Mouse (Mus musculus): ENCODE measurements around the gene Snx29. TPM values are rescaled to one million over a fixed set of nuclear protein-coding genes. Genes with fewer than 3 reads are reported as not detected.

The Snx29 gene
- polyA plus RNA-seq, 1 experiment, result 15.0 TPM

DNA sequence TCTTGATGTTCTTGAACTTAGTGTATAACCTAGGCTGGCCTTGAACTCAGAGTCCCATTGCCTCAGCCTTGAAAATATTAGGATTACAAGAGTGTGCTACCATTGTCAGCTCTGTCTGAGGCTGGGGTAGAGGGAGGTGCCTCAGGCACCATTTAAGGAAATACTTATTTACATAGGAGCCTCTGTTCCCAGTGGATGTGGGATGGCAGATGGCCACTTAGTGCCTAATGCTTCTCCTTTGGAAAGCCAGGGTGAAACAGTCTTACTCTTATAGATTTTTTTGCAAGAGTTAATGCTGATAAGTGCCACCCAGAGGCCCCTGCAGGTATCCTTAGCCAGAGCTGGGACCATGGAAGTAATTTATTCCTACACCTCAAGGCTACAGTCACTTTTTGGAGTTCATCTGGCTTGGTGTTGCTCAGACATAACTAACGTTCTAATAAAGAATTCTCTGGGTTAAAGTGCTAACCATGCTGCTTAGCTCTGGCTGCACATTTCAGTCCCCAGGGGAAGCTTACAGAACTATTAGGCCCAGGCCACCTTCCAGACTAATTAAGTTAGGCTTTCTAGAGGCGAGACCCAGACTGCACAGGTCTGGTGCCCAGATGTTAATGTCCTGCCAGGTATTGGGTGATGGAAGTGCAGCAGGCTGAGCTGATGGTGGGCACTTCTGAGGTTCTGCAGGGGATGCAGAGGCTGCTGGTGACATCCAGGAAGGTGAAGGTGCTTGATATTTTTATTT lies 135.1 kb downstream of the Snx29 start:
- peak overlapping the region; percentile 89 for H3K27ac ChIP-seq (ENCODE audit: control insufficient read depth, insufficient read depth, low read length)
- no peaks in the 10 kb centered on the region for H3K27me3 ChIP-seq (ENCODE audit: control insufficient read depth, insufficient read depth, low read length)
- DNase-seq, result no peak
- no peaks in the 10 kb centered on the region for H3K36me3 ChIP-seq (ENCODE audit: control insufficient read depth, insufficient read depth, low read length)
- WGBS, result 92% methylated on average over 2 of the region's 2 CpGs
- TF ChIP-seq POLR2A (IDR thresholded peaks at IDR 0.05; ENCODE audit: control insufficient read depth, extremely low read depth, insufficient read depth, low read length, poor library complexity) (no peak), CTCF (IDR thresholded peaks at IDR 0.05; ENCODE audit: borderline replicate concordance, control insufficient read depth, extremely low read depth, insufficient read depth, low read length, poor library complexity) (no peak)
- H3K4me3 ChIP-seq (ENCODE audit: control insufficient read depth, insufficient read depth, low read length), result no peak overlapping the region
- H3K4me1 ChIP-seq (replicated peaks; ENCODE audit: control insufficient read depth, insufficient read depth, low read length), result peaks cover 34% of the 10 kb centered on the region

DNA sequence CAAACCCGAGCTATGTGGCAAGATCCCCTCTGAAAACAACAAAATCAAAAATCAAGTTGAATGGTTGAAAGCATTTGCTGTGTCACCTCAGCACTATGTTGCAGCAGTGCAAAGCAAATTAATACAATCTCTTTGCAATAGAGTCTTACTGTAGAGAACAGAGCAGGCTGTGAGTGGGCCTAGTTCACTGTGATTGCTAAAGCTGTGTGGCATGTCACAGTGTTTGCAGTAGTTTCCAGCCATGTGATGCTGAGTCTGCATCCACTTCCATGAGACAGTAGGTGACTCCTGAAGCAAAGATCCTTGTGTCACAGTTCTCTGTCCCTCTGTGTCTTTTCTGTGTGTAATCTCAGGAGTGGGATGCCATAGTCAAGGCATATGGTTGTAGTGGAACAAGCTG lies 137.5 kb downstream of the Snx29 start:
- Histone ChIP-seq H3K27ac (ENCODE audit: control insufficient read depth, insufficient read depth, low read length) (no peak overlapping the region), H3K36me3 (ENCODE audit: control insufficient read depth, insufficient read depth, low read length) (no peaks in the 10 kb centered on the region), H3K27me3 (ENCODE audit: control insufficient read depth, insufficient read depth, low read length) (no peaks in the 10 kb centered on the region), H3K4me3 (ENCODE audit: control insufficient read depth, insufficient read depth, low read length) (no peak overlapping the region), H3K4me1 (replicated peaks; ENCODE audit: control insufficient read depth, insufficient read depth, low read length) (peaks cover 34% of the 10 kb centered on the region)
- TF ChIP-seq CTCF (IDR thresholded peaks at IDR 0.05; ENCODE audit: borderline replicate concordance, control insufficient read depth, extremely low read depth, insufficient read depth, low read length, poor library complexity), result no peak
- TF ChIP-seq POLR2A (IDR thresholded peaks at IDR 0.05; ENCODE audit: control insufficient read depth, extremely low read depth, insufficient read depth, low read length, poor library complexity), result no peak
- DNase-seq, result no peak
- WGBS, result 92% methylated on average over 1 of the region's 1 CpGs

DNA sequence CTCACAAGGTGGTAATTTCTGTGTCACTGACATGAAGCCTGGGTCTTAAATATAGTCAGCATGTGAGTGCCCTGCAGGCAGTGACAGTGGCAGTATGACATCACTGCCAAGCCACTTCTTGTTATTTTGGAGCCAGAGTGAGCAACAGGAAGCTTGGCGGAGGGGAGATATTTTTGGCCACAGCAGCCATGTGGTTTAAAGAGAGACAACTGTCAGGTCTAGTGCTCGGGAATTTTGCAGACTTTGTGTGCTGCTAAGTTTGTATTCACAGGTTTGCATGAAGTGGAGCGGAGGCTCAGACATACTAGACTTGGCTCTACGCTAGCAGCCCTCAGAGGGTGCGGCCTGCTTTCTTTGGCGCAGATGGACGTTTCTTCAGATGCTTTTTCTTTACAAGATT lies 138.9 kb downstream of the Snx29 start:
- WGBS, result 14% methylated on average over 7 of the region's 7 CpGs
- H3K36me3 ChIP-seq (ENCODE audit: control insufficient read depth, insufficient read depth, low read length), result no peaks in the 10 kb centered on the region
- TF ChIP-seq CTCF (IDR thresholded peaks at IDR 0.05; ENCODE audit: borderline replicate concordance, control insufficient read depth, extremely low read depth, insufficient read depth, low read length, poor library complexity), result no peak
- TF ChIP-seq POLR2A (IDR thresholded peaks at IDR 0.05; ENCODE audit: control insufficient read depth, extremely low read depth, insufficient read depth, low read length, poor library complexity), result no peak
- H3K4me3 ChIP-seq (ENCODE audit: control insufficient read depth, insufficient read depth, low read length), result no peak overlapping the region
- H3K27me3 ChIP-seq (ENCODE audit: control insufficient read depth, insufficient read depth, low read length), result no peaks in the 10 kb centered on the region
- peak; percentile 19 for DNase-seq
- H3K4me1 ChIP-seq (replicated peaks; ENCODE audit: control insufficient read depth, insufficient read depth, low read length), result peaks cover 26% of the 10 kb centered on the region
- peak overlapping the region; percentile 58; the same call in 1 of the 2 replicates for H3K27ac ChIP-seq (ENCODE audit: control insufficient read depth, insufficient read depth, low read length)

- WGBS, result 50% methylated on average over 15 of the region's 15 CpGs
- Histone ChIP-seq H3K27me3 (ENCODE audit: control insufficient read depth, insufficient read depth, low read length) (no peaks in the 10 kb centered on the region), H3K4me1 (replicated peaks; ENCODE audit: control insufficient read depth, insufficient read depth, low read length) (peaks cover 7% of the 10 kb centered on the region), H3K4me3 (ENCODE audit: control insufficient read depth, insufficient read depth, low read length) (no peak overlapping the region), H3K36me3 (ENCODE audit: control insufficient read depth, insufficient read depth, low read length) (no peaks in the 10 kb centered on the region), H3K27ac (ENCODE audit: control insufficient read depth, insufficient read depth, low read length) (no peak overlapping the region)
- TF ChIP-seq CTCF (IDR thresholded peaks at IDR 0.05; ENCODE audit: borderline replicate concordance, control insufficient read depth, extremely low read depth, insufficient read depth, low read length, poor library complexity), result peak; percentile 64; the same call in 1 of the 2 replicates
- TF ChIP-seq POLR2A (IDR thresholded peaks at IDR 0.05; ENCODE audit: control insufficient read depth, extremely low read depth, insufficient read depth, low read length, poor library complexity), result no peak
- DNase-seq, result peak; percentile 67
Observed at GRCm38 (mm10) chr16:11468533-11469179, 145.9 kb downstream of the Snx29 start.

GRCm38 (mm10) chr16:11469491-11469890 lies 146.8 kb downstream of the Snx29 start:
- Histone ChIP-seq H3K27ac (ENCODE audit: control insufficient read depth, insufficient read depth, low read length) (no peak overlapping the region), H3K36me3 (ENCODE audit: control insufficient read depth, insufficient read depth, low read length) (no peaks in the 10 kb centered on the region), H3K27me3 (ENCODE audit: control insufficient read depth, insufficient read depth, low read length) (no peaks in the 10 kb centered on the region), H3K4me1 (replicated peaks; ENCODE audit: control insufficient read depth, insufficient read depth, low read length) (peaks cover 7% of the 10 kb centered on the region), H3K4me3 (ENCODE audit: control insufficient read depth, insufficient read depth, low read length) (no peak overlapping the region)
- WGBS, result 96% methylated on average over 3 of the region's 3 CpGs
- DNase-seq, result no peak
- no peak for TF ChIP-seq CTCF (IDR thresholded peaks at IDR 0.05; ENCODE audit: borderline replicate concordance, control insufficient read depth, extremely low read depth, insufficient read depth, low read length, poor library complexity)
- no peak for TF ChIP-seq POLR2A (IDR thresholded peaks at IDR 0.05; ENCODE audit: control insufficient read depth, extremely low read depth, insufficient read depth, low read length, poor library complexity)

- no peaks in the 10 kb centered on the region for H3K27me3 ChIP-seq (ENCODE audit: control insufficient read depth, insufficient read depth, low read length)
- H3K36me3 ChIP-seq (ENCODE audit: control insufficient read depth, insufficient read depth, low read length), result no peaks in the 10 kb centered on the region
- 97% methylated on average over 2 of the region's 2 CpGs for WGBS
- H3K4me3 ChIP-seq (ENCODE audit: control insufficient read depth, insufficient read depth, low read length), result no peak overlapping the region
- H3K4me1 ChIP-seq (replicated peaks; ENCODE audit: control insufficient read depth, insufficient read depth, low read length), result peaks cover 9% of the 10 kb centered on the region
- no peak overlapping the region for H3K27ac ChIP-seq (ENCODE audit: control insufficient read depth, insufficient read depth, low read length)
- DNase-seq, result no peak
- no peak for TF ChIP-seq POLR2A (IDR thresholded peaks at IDR 0.05; ENCODE audit: control insufficient read depth, extremely low read depth, insufficient read depth, low read length, poor library complexity)
- no peak for TF ChIP-seq CTCF (IDR thresholded peaks at IDR 0.05; ENCODE audit: borderline replicate concordance, control insufficient read depth, extremely low read depth, insufficient read depth, low read length, poor library complexity)
Observed at GRCm38 (mm10) chr16:11471246-11471645, 148.5 kb downstream of the Snx29 start.
